Mouse (Mus musculus): ENCODE measurements around the gene Mepce.

GRCm38 (mm10) chr5:137759971-137760412 lies 27.5 kb downstream of the Mepce start:
- TF ChIP-seq CTCF (conservative IDR thresholded peaks at IDR 0.05; ENCODE audit: low read length), result peak; percentile 98
- TF ChIP-seq NANOG (IDR thresholded peaks at IDR 0.05; ENCODE audit: borderline replicate concordance, low read length), result no peak
